Mouse (Mus musculus) mature B cell (primary cell): ENCODE results near the gene Nxnl1.
"Not testable (repeated sequence)": the region's sequence is repeated elsewhere in the genome, so short reads cannot be mapped to it uniquely, and the experiment has no call there.

Experiments
- in situ Hi-C: fragments of 300-500 bp; cut with MboI; formaldehyde crosslinking; loops from 2 replicates; pipeline ENCODE4 v1.14.3; 2019

The Nxnl1 gene

DNA sequence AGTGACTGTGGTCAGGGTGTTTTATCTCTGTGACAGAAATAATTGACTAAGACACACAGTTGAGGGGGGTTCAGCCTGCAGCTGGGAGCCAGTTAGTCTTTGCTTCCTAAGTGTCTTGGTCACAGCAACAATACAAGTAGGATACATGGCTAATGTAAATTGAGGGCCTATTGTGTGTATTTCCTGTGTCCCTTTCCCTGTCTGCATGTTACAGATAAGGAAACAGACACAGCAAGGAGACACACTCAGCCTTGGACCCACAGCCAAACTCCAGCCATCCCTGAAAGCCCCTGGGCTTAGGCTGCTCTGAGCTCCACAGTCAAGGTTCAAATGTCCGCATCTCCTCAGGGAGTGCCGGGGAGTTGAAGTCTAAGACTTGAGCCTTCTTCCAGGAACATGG lies 11.8 kb downstream of the Nxnl1 start:
- in situ Hi-C loops: no loop called here

DNA sequence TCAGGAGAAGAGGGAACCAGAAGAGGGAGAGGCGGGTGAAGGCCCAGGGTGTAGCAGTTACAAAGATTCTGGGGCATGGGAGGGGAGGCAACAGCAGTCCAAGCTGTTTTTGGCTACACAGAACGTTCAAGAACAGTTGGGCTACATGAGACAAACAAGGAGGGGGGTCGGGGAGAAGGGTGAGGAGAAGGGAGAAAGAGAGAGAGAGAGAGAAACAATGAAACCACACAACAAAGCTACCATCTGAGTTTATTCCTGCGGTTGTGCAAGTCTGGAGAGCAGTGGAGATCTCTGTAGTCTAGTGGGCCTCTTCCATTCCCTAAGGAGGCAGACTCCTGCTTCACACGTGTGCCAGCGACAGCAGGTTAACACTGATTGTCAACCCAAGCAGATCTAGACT lies 12.4 kb downstream of the Nxnl1 start:
- in situ Hi-C loops: no loop called here

DNA sequence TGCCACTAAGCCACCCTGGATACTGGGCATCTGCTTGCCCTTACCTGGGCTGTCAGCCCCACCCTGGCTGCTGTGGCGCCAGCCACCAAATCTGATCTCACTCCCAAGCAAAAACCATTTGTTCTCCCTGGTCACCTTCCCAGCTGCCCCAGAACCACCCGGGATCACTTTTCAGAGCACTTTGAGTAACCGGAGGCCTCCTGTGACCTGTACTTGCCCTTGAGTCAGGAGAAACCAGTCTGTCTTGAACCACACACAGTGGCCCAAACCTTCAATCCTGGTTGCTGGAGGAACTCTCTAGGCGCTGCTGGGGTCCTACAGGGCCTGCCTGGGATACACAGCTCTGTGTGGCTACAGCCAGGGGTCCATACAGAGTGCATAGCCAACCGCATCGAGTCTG lies 13.6 kb downstream of the Nxnl1 start:
- in situ Hi-C loops: no loop called here

DNA sequence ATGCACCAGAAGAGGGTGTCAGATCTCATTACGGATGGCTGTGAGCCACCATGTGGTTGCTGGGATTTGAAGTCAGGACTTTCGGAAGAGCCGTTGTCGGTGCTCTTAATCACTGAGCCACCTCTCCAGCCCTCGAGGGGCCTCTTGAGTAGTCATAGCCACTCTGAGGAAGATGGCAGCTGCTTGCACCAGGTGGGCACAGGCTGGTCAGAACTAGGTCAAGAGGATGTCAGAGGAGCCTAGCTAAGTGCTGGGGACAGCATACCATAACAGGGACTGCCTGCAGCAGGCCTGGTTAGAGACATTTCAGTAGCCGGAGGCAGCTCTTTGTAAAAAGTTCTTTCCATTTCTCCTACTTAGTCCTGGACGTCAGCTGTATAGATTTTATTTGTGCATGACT lies 15.6 kb downstream of the Nxnl1 start:
- in situ Hi-C loops: no loop called here

DNA sequence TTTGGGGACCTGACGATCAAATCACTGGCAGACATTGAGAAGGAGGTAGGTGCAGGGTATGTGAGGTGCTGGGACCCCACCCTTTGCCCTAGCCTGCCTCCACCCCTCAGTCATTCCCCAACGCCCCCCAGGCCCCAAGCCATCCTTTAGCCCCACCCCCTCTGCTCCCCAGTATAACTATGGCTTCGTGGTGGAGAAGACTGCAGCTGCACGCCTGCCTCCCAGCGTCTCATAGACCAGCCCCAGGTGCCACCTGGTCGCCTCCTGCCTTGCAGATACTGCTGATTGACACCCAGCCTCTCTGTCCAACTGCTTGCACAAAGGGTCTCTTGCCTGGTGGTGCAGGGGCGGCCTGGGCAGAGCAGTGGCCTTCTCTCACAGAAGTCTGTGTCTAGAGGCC lies 18.8 kb downstream of the Nxnl1 start:
- in situ Hi-C loops: no loop called here

GRCm38 (mm10) chr8:71545053-71545452 lies 21.3 kb downstream of the Nxnl1 start:
- in situ Hi-C loops: no loop called here

DNA sequence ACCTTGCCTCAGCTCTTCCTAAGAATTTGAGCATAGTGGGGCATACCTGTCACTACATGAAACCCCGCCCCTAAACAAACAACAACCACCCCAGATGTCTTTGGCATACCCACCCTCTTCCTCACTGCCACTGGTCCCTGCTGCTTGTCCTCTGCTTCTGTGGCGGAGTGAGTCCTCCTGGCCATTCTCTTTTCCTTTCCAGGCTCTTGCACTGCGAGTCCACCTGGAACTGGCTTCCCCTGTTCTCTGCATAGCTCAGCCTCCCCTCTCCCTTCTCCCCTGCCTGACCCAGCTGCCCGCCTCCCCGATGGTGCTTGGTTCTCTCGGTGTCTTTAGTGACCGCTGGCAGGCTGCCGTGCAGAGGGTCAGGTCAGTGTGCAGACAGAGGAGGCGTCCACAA lies 22.6 kb downstream of the Nxnl1 start:
- in situ Hi-C loops: no loop called here

- in situ Hi-C loops: no loop called here
These were observed 23.6 kb downstream of the Nxnl1 start, which contains the start of gene Mvb12a for GRCm38 (mm10) chr8:71542632-71543343. Gene Mvb12a (plus strand): TSS chr8:71542922.

- in situ Hi-C loops: no loop called here
These were observed 29.2 kb downstream of the Nxnl1 start, which contains the start of gene Bst2 for GRCm38 (mm10) chr8:71537028-71537867. Gene Bst2 (minus strand): TSS chr8:71537456.

- in situ Hi-C loops: no loop called here
These were observed 30.7 kb downstream of the Nxnl1 start for GRCm38 (mm10) chr8:71535663-71536062.

DNA sequence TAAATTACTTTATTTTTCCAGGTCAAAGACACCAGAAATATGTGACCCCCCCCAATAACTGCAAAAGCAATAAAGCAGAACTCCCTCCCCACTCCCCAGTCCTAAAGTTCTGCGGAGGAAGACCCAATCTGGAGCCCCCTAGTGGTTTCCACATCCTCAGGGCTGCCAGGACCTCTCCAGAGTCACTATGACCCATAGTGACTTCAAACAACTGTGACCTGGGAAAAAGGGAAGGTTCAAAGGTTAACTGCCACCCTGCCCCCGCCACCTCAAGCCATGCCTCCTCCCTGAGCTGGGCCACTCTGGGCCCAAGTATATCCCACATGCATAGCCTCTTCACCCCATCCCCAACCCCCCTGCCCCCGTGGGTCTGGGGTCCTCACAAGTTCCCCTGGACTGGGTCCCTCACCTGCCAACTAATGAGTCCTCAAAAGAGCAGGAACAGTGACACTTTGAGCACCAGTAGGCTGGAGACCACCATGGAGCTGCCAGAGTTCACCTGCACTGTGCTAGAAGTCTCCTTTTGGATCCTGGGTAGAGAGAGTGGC lies 32.1 kb downstream of the Nxnl1 start:
- in situ Hi-C loops: no loop called here

GRCm38 (mm10) chr8:71530735-71531467 lies 35.5 kb downstream of the Nxnl1 start:
- in situ Hi-C loops: not testable (repeated sequence)

GRCm38 (mm10) chr8:71528362-71529073 lies 37.9 kb downstream of the Nxnl1 start:
- in situ Hi-C loops: no loop called here

DNA sequence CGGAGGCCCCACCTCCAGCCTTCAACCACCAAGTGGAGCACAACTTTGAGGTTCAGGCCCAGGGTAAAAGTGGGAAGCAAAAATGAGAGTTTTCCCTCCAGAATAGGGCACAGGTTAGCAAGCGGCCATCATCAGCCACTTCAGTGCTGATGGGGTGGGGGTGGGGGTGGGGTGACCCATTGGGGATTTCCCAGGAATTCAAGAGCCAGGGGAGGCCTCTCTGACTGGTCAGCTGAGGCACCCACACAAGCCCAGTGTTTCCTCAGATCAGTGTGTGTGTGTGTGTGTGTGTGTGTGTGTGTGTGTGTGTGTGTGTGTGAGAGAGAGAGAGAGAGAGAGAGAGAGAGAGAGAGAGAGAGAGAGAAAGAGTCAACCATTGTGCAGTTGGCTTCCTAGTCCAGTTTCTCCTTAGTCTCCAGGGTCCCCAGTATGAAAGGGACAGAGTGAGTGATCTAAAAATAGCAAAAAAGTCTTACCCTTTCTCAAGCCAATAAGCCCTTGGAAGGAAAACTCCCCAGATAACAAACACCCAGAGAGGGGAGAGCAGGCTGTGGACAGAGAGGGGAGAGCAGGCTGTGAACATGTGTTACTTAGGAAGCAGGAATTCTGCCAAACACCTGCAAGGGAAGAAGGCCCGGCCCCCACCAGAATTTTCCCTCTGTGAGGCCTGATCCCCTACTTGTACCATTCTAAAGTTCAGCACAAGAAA lies 39.1 kb downstream of the Nxnl1 start:
- in situ Hi-C loops: no loop called here

GRCm38 (mm10) chr8:71526272-71526671 lies 40.1 kb downstream of the Nxnl1 start:
- in situ Hi-C loops: no loop called here

DNA sequence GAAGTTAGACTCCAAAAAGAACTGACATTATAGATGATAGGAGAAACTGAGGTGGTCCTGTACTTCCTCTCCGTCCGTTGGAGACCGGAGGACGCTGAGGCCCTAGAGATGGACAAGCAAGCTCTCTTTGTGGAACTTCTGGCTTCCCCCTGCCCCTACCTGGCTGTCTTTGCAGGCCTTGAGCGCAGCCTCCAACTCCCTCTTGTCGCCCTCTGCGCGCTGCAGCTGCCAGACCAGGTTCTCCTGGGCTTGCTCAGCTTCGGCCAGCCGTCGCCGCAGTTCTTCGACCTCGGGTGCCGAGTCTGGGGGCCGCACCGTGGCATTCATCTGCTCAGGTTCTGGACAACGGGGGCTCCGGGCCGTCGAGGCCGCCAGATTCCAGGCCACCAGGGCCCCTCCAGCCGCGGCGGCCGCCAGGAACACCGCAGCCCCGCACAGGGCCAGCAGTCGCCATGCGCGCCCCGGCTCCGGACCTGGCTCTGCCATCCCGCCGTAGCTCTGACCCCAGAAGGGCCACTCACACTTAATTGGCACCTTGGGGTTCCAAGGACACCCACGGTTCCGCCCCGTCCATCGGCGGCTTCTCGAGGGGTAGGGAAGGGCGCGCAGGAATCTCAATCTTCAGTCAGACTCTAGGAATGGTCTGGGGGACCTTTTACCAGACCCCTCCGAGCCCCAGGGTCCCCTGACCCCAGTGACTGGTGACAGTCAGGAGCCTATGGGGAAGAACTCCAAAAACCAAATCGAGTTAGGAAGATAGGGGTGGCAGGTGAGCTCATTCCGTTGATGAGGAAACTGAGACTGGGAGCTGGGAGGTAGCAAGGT lies 41.0 kb downstream of the Nxnl1 start, which contains the start of gene Ccdc194:
Ccdc194 (minus strand) TSS at position 486 of the 825 bp plus-strand sequence.
- in situ Hi-C loops: no loop called here

- in situ Hi-C loops: no loop called here
These were observed 44.8 kb downstream of the Nxnl1 start for GRCm38 (mm10) chr8:71521634-71522033.

GRCm38 (mm10) chr8:71519037-71519825 lies 47.2 kb downstream of the Nxnl1 start:
- in situ Hi-C loops: not testable (repeated sequence)

GRCm38 (mm10) chr8:71516786-71517185 lies 49.6 kb downstream of the Nxnl1 start:
- in situ Hi-C loops: no loop called here
